Mouse (Mus musculus) forebrain, embryonic 14.5 days (tissue): ENCODE measurements around the gene Mb. TPM values are rescaled to one million over a fixed set of nuclear protein-coding genes. Genes with fewer than 3 reads are reported as not detected.

Experiments
- ATAC-seq: fragments of 200-750 bp; cut with Nextera tagmentation; 2 replicates; pipeline ENCODE4 v1.8.0; 2017; ENCODE audit warnings: mild to moderate bottlenecking, moderate library complexity
- DNase-seq: peaks from one replicate; pipeline ENCODE4 v3.0.0-alpha.2; 2015; ENCODE audit warnings: low spot score
- H3K27ac ChIP-seq: fragments of 300-500 bp; sonication (generic); 2 replicates; pipeline ENCODE4 v1.5.1; 2014; ENCODE audit warnings: low read depth, mild to moderate bottlenecking, control low read depth, low read length, moderate library complexity
- H3K27me3 ChIP-seq: fragments of 300-500 bp; sonication (generic); replicated peaks from 2 replicates; pipeline ENCODE4 v1.6.1; 2014; ENCODE audit warnings: low read length, control low read depth, mixed read lengths; ENCODE audit not compliant: control insufficient read depth, insufficient read depth
- H3K36me3 ChIP-seq: fragments of 300-500 bp; sonication (generic); 2 replicates; pipeline ENCODE4 v1.6.1; 2014; ENCODE audit warnings: low read length, control low read depth; ENCODE audit not compliant: control insufficient read depth, insufficient read depth
- H3K4me1 ChIP-seq: fragments of 300-500 bp; sonication (generic); 2 replicates; pipeline ENCODE4 v1.6.1; 2014; ENCODE audit warnings: antibody characterized with exemption, low read length, control low read depth; ENCODE audit not compliant: control insufficient read depth, insufficient read depth
- H3K4me2 ChIP-seq: fragments of 300-500 bp; sonication (generic); 2 replicates; pipeline ENCODE4 v1.6.1; 2014; ENCODE audit warnings: mild to moderate bottlenecking, control low read depth, low read length
- H3K4me3 ChIP-seq: fragments of 300-500 bp; sonication (generic); 2 replicates; pipeline ENCODE4 v1.5.1; 2014; ENCODE audit warnings: low read depth, low read length, control low read depth
- H3K9ac ChIP-seq: fragments of 300-500 bp; sonication (generic); 2 replicates; pipeline ENCODE4 v1.6.1; 2014; ENCODE audit warnings: mild to moderate bottlenecking, low read length, control low read depth, moderate library complexity
- H3K9me3 ChIP-seq: fragments of 300-500 bp; sonication (generic); replicated peaks from 2 replicates; pipeline ENCODE4 v1.6.1; 2016; ENCODE audit warnings: low read length, control low read depth, mixed read lengths; ENCODE audit not compliant: control insufficient read depth
- WGBS: fragments of 180-500 bp; shearing (Covaris S2); extraction: QIAGEN DNeasy Blood & Tissue Kit; methylation state at CpG from one replicate; pipeline ENCODE4 v1.1.7; 2014; 5-methylcytosine and 5-hydroxymethylcytosine counted together
- polyA plus RNA-seq: library from polyadenylated mRNA; unstranded; fragments of >200 nt; fragmentation: Nextera tagmentation; extraction: Ambion mirVana; gene quantifications from 2 replicates; pipeline ENCODE4 v1.2.1, GENCODE M21; 2014

The Mb gene
- polyA plus RNA-seq, 1 experiment from 2014 or later, result not detected

DNA sequence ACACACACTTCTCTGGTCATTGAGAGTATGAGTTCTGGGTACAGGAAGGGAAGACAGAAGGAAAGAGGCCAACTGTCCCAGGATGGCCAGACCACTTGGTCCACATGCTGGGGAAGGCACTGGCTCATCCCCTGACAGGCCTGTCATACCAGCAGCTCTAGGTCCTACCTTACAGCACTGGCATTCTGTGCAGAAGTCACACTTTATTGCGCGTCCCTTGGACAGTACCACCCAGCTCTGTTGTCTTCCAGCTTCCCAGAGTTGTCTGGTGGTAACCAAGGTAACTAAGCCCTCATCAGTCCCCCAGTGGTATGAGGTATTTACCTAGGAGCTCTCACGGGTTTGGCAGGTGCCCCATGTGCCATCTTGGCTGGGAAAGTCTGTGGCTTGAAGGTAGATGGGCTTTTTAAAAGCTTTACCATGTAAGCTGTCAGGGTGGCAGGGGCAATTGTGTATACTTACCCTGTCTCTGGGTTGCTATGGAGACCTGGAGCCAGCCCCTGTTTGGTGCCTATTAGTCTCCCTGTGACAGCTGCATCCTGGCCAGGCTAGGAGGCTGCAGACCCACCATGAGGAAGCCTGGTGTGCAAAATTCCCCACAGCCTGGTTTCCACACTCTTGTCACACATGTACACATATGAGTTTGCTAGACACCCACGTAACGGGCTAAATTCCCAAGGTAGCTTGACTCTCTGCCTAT, 24.4 kb downstream of the Mb start:
- H3K4me2 ChIP-seq, result no peak overlapping the region
- no peak overlapping the region for H3K9ac ChIP-seq
- no peak overlapping the region for H3K4me3 ChIP-seq
- no peaks in the 10 kb centered on the region for H3K36me3 ChIP-seq
- no peaks in the 10 kb centered on the region for H3K27me3 ChIP-seq
- DNase-seq (peak; percentile 44), ATAC-seq (peak; percentile 24; the same call in 1 of the 2 replicates)
- H3K9me3 ChIP-seq, result no peaks in the 10 kb centered on the region
- no peaks in the 10 kb centered on the region for H3K4me1 ChIP-seq
- 58% methylated on average over 5 of the region's 5 CpGs for WGBS
- H3K27ac ChIP-seq, result no peak overlapping the region

DNA sequence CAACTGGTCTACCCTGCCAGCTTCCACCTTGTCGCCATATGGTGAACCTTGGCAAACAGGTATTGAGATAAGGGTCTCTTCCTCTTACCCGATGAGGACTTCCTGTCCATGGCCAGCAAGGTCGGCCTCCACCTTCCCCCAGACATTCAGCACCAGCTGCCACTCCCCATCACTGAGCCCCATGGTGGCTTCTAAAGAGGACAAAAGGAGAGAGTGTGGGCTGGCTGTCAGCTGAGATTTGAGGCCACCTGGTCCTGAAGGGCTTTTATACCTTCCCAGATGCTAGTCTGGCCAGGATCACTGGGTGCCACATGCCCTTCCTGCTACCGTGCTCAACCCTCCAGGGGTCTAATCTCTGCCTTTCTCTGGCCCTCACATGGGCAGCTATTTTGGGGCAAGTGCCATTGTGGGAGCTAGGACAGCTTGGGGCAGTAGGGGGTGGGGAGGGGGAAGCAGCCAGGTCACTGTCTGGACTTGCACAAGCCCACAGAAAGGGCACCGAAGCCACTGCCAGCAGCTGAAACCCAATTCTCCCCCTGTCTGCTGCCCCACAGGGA, 28.0 kb downstream of the Mb start:
- ATAC-seq (no peak), DNase-seq (no peak)
- Histone ChIP-seq H3K4me1 (no peaks in the 10 kb centered on the region), H3K9ac (no peak overlapping the region), H3K9me3 (no peaks in the 10 kb centered on the region), H3K27me3 (no peaks in the 10 kb centered on the region), H3K27ac (no peak overlapping the region), H3K4me3 (no peak overlapping the region), H3K4me2 (no peak overlapping the region), H3K36me3 (no peaks in the 10 kb centered on the region)
- 82% methylated on average over 5 of the region's 5 CpGs for WGBS

DNA sequence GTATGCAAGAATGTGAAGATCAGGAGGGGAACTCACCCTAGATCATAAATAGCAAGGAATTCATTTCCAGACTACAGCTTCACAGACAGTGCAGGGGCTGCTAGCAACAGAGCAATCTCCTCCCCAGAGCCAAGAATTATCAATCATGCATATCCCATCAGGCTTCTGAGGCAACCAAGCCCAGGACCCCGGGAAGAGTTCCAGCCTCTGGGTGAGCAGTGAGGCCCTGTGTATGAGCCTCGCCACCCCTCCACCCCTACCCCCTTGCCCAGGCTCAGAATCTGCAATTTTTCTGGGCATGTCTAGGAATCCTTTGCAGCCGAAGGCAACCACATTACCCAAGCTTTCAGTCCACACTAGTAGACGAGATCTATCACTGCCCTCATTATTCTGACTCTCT, 28.6 kb downstream of the Mb start:
- H3K4me1 ChIP-seq, result no peaks in the 10 kb centered on the region
- H3K4me2 ChIP-seq, result no peak overlapping the region
- H3K9ac ChIP-seq, result no peak overlapping the region
- no peak overlapping the region for H3K27ac ChIP-seq
- H3K9me3 ChIP-seq, result no peaks in the 10 kb centered on the region
- no peaks in the 10 kb centered on the region for H3K36me3 ChIP-seq
- ATAC-seq (no peak), DNase-seq (no peak)
- WGBS, result 87% methylated on average over 4 of the region's 4 CpGs
- no peaks in the 10 kb centered on the region for H3K27me3 ChIP-seq
- no peak overlapping the region for H3K4me3 ChIP-seq

DNA sequence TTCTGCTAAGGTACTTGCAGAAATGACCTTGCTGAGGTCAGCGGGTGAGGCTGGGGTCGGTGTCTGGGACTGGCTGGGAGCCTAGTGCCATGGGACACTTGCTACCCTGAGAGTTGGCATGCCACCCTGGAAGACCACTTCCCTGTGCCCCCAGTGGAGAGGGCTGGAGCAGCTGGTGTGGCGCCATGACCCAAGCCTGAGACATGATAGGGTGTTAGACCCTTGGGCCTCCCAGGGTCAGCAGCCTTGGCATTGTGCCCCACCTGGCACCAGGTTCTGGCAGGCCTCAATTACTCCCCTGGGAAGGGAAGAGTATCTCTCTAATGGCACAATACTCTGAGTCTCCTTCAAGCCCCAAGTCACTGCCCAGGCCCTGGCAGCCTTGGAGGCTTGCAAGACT, 29.4 kb downstream of the Mb start:
- ATAC-seq (no peak), DNase-seq (no peak)
- Histone ChIP-seq H3K4me2 (no peak overlapping the region), H3K9me3 (no peaks in the 10 kb centered on the region), H3K4me3 (no peak overlapping the region), H3K36me3 (no peaks in the 10 kb centered on the region), H3K27me3 (no peaks in the 10 kb centered on the region), H3K27ac (no peak overlapping the region), H3K4me1 (no peaks in the 10 kb centered on the region), H3K9ac (no peak overlapping the region)
- WGBS, result 92% methylated on average over 3 of the region's 3 CpGs

DNA sequence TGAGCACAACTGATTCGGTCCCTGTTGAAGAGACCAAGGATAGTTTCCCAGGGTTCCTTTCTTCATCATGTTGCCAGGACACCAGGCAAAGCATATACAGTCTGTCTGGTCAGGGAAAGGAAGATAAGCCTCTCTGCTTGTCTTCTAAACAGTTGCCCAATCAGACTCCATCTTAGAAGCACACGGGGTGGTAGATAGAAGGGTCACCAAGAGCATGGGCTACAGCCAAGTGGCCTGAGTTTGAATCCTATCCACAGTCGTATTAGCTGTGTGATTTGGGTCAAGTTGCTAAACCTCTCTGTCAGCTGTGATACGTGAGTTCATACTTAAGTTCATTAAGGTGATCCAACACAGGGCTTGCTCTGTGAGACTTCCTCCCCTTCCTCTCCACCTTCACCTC, 30.3 kb downstream of the Mb start:
- no peaks in the 10 kb centered on the region for H3K4me1 ChIP-seq
- no peak for DNase-seq

DNA sequence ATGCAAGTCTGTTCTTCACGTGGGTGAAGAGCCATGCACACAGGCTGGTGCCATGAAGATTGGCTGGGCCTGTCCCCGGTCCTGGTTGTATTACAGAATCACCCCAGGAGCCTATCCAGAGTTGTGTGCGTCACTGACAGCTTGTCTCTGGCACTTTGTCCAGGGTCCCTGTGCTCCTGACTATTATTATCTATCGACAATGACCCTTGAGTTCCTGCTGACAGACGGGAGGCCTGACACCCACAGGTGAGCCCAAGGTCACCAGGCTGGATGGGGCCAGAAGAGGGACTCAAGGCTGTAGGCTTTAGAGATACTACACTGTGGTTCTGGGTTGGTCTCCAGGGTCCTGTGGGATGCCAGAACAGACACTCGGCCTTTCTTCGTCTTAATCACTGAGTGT, 30.9 kb downstream of the Mb start:
- Histone ChIP-seq H3K36me3 (no peaks in the 10 kb centered on the region), H3K9ac (no peak overlapping the region), H3K9me3 (no peaks in the 10 kb centered on the region), H3K27me3 (no peaks in the 10 kb centered on the region), H3K4me3 (no peak overlapping the region), H3K27ac (no peak overlapping the region), H3K4me2 (no peak overlapping the region), H3K4me1 (no peaks in the 10 kb centered on the region)
- DNase-seq (no peak), ATAC-seq (no peak)
- 89% methylated on average over 7 of the region's 7 CpGs for WGBS

More for the DNA sequence above, 30.3 kb downstream of the Mb start:
- WGBS, result 86% methylated on average over 4 of the region's 4 CpGs
- no peak for ATAC-seq
- H3K27me3 ChIP-seq, result no peaks in the 10 kb centered on the region
- H3K4me2 ChIP-seq, result no peak overlapping the region
- H3K9me3 ChIP-seq, result no peaks in the 10 kb centered on the region
- no peaks in the 10 kb centered on the region for H3K36me3 ChIP-seq
- no peak overlapping the region for H3K27ac ChIP-seq
- H3K4me3 ChIP-seq, result no peak overlapping the region
- no peak overlapping the region for H3K9ac ChIP-seq

DNA sequence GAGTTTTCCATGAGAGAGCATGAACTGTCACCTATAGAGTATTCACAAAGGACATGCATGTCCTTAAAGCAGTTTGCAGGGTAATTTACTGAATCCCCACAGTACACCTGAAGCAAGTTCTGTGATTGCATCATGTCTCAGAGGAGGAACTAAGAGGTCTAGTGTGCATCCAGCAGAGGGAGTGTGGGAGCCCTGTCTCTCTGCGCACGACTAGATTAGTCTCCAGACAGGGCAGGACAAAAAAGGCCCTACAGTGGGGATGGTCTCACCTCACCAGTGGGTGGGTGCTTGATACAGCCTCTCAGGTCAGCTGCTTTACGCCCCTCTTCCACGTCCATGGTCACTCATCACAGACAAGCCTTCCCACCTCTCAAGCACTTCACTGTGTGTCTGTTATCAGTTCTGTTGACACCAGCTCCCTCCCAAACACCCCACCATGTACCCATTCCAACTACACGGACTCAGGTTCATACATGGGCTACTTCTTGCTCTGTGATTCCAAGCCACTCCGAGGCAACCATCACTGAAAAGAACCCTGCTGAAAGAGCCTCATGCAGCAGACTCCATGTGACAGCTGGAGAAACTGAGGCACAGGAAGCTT, 31.6 kb downstream of the Mb start:
- H3K4me2 ChIP-seq, result no peak overlapping the region
- no peaks in the 10 kb centered on the region for H3K36me3 ChIP-seq
- DNase-seq (peak; percentile 31), ATAC-seq (no peak)
- 63% methylated on average over 6 of the region's 6 CpGs for WGBS
- H3K27me3 ChIP-seq, result no peaks in the 10 kb centered on the region
- H3K4me3 ChIP-seq, result no peak overlapping the region
- no peak overlapping the region for H3K27ac ChIP-seq
- H3K9me3 ChIP-seq, result no peaks in the 10 kb centered on the region
- H3K4me1 ChIP-seq, result peaks cover under 1% of the 10 kb centered on the region; the same call in 1 of the 2 replicates
- H3K9ac ChIP-seq, result no peak overlapping the region

DNA sequence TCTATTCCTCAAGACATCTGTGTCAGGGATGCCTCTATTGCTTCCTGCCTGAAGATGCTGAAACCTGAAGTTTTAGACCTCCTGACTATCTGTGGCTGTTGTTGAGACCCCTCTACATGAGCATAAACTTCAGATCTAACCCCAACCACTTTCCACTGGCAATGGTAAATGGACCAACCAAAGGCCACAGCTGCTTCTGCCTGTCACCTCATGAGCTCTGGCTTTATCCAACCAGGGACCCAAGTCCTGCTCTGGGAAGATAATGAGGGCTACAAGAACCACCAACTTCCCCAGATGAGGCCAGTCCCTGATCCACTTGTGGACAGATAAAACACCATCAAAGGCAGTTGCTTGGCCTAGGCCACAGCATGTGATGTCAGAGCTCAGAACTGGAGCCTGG, 32.6 kb downstream of the Mb start:
- ATAC-seq (no peak), DNase-seq (no peak)
- Histone ChIP-seq H3K36me3 (no peaks in the 10 kb centered on the region), H3K4me1 (peaks cover 5% of the 10 kb centered on the region; the same call in 1 of the 2 replicates), H3K27ac (no peak overlapping the region), H3K27me3 (no peaks in the 10 kb centered on the region), H3K9me3 (no peaks in the 10 kb centered on the region), H3K9ac (no peak overlapping the region), H3K4me2 (no peak overlapping the region), H3K4me3 (no peak overlapping the region)

DNA sequence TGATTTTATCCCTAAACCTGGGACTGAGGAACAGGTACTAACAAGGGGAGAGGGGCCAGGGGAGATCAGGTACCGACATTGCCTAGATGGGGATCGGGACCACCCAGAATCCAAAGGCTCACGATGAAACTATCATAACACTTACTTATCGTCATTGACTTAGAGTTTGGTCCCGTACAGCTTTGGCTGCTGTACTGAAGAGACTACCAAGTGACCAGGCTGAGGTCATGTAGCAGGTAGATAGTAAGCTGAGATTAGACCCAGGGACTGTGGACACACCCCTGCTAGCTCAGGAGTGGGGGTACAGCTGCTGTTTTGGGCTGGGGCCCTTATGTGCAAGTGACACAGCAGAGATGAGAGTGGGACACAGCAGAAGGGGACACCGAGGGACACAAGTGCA, 34.0 kb downstream of the Mb start:
- 94% methylated on average over 6 of the region's 6 CpGs for WGBS
- H3K9ac ChIP-seq, result no peak overlapping the region

More for the DNA sequence above, 34.0 kb downstream of the Mb start:
- Histone ChIP-seq H3K4me1 (peaks cover 5% of the 10 kb centered on the region; the same call in 1 of the 2 replicates), H3K4me3 (no peak overlapping the region), H3K27me3 (no peaks in the 10 kb centered on the region), H3K4me2 (no peak overlapping the region), H3K27ac (no peak overlapping the region), H3K36me3 (no peaks in the 10 kb centered on the region), H3K9me3 (no peaks in the 10 kb centered on the region)
- no peak for DNase-seq
- ATAC-seq, result no peak
